Mouse (Mus musculus): ENCODE measurements around the gene Ppp1r1b. TPM values are rescaled to one million over a fixed set of nuclear protein-coding genes. Genes with fewer than 3 reads are reported as not detected.

Gene Ppp1r1b
- not detected for polyA plus RNA-seq (2012; fragmentation: generic; extraction: Trizol)

GRCm38 (mm10) chr11:98348083-98348961, at the start of gene Ppp1r1b:
Ppp1r1b (plus strand) TSS chr11:98348404.
- Histone ChIP-seq H3K27me3 (ENCODE audit: control insufficient read depth, insufficient read depth, insufficient read length) (peaks cover 67% of the 10 kb centered on the region), H3K4me3 (no peak within 1 kb of the TSS), H3ac (ENCODE audit: control insufficient read depth, insufficient read length) (no peak within 1 kb of the TSS), H3K4me2 (ENCODE audit: low read depth) (peak within 1 kb of the TSS; percentile 61), H3K36me3 (ENCODE audit: control insufficient read depth, insufficient read depth) (no peaks in the 10 kb centered on the region), H3K79me2 (ENCODE audit: control insufficient read depth, insufficient read depth) (no peaks in the 10 kb centered on the region)
- TF ChIP-seq POLR2A (IDR thresholded peaks at IDR 0.05; ENCODE audit: insufficient read length, low read depth) = no peak
- no peak for TF ChIP-seq SRF (IDR thresholded peaks at IDR 0.05; ENCODE audit: control insufficient read depth, insufficient read length, low read depth)
- no peak for TF ChIP-seq REST (IDR thresholded peaks at IDR 0.05; ENCODE audit: insufficient read depth, insufficient read length)
- TF ChIP-seq POLR2AphosphoS2 (IDR thresholded peaks at IDR 0.05; ENCODE audit: insufficient read length, low read depth) = no peak
- no peak for TF ChIP-seq CEBPB (IDR thresholded peaks at IDR 0.05; ENCODE audit: insufficient read depth, poor library complexity, severe bottlenecking)
- no peak for TF ChIP-seq E2F4 (IDR thresholded peaks at IDR 0.05; ENCODE audit: insufficient read depth)
- TF ChIP-seq MAX (IDR thresholded peaks at IDR 0.05; ENCODE audit: low read depth) = no peak
- TF ChIP-seq TCF12 (IDR thresholded peaks at IDR 0.05; ENCODE audit: insufficient read depth, poor library complexity, severe bottlenecking) = no peak
- TF ChIP-seq TCF3 (IDR thresholded peaks at IDR 0.05; ENCODE audit: insufficient read length, low read depth) = no peak
- no peak for TF ChIP-seq MYOG (IDR thresholded peaks at IDR 0.05; ENCODE audit: control insufficient read depth in 1 of 3, insufficient read depth in 1 of 3, insufficient read length in 2 of 3, low read depth in 2 of 3)
- TF ChIP-seq USF1 (IDR thresholded peaks at IDR 0.05; ENCODE audit: low read depth) = no peak
- no peak for TF ChIP-seq MYOD1 (IDR thresholded peaks at IDR 0.05; ENCODE audit: control insufficient read depth in 1 of 3, insufficient read length in 2 of 3, low read depth in 2 of 3)

GRCm38 (mm10) chr11:98298484-98299205, 49.6 kb upstream of the Ppp1r1b start:
- Histone ChIP-seq H3ac (ENCODE audit: control insufficient read depth, insufficient read length) (no peak overlapping the region), H3K27me3 (ENCODE audit: control insufficient read depth, insufficient read depth, insufficient read length) (peaks cover 36% of the 10 kb centered on the region), H3K4me3 (no peak overlapping the region), H3K36me3 (ENCODE audit: control insufficient read depth, insufficient read depth) (no peaks in the 10 kb centered on the region), H3K79me2 (ENCODE audit: control insufficient read depth, insufficient read depth) (no peaks in the 10 kb centered on the region), H3K4me2 (ENCODE audit: low read depth) (no peak overlapping the region)
- no peak for TF ChIP-seq USF1 (IDR thresholded peaks at IDR 0.05; ENCODE audit: low read depth)
- TF ChIP-seq TCF3 (IDR thresholded peaks at IDR 0.05; ENCODE audit: insufficient read length, low read depth) = no peak
- no peak for TF ChIP-seq MYOG (IDR thresholded peaks at IDR 0.05; ENCODE audit: control insufficient read depth in 1 of 3, insufficient read depth in 1 of 3, insufficient read length in 2 of 3, low read depth in 2 of 3)
- TF ChIP-seq SRF (IDR thresholded peaks at IDR 0.05; ENCODE audit: control insufficient read depth, insufficient read length, low read depth) = no peak
- TF ChIP-seq POLR2A (IDR thresholded peaks at IDR 0.05; ENCODE audit: insufficient read length, low read depth) = no peak
- TF ChIP-seq MAX (IDR thresholded peaks at IDR 0.05; ENCODE audit: low read depth) = no peak
- TF ChIP-seq MYOD1 (IDR thresholded peaks at IDR 0.05; ENCODE audit: control insufficient read depth in 1 of 3, insufficient read length in 2 of 3, low read depth in 2 of 3) = no peak
- no peak for TF ChIP-seq TCF12 (IDR thresholded peaks at IDR 0.05; ENCODE audit: insufficient read depth, poor library complexity, severe bottlenecking)
- no peak for TF ChIP-seq POLR2AphosphoS2 (IDR thresholded peaks at IDR 0.05; ENCODE audit: insufficient read length, low read depth)
- no peak for TF ChIP-seq E2F4 (IDR thresholded peaks at IDR 0.05; ENCODE audit: insufficient read depth)
- no peak for TF ChIP-seq REST (IDR thresholded peaks at IDR 0.05; ENCODE audit: insufficient read depth, insufficient read length)
- no peak for TF ChIP-seq CEBPB (IDR thresholded peaks at IDR 0.05; ENCODE audit: insufficient read depth, poor library complexity, severe bottlenecking)

DNA sequence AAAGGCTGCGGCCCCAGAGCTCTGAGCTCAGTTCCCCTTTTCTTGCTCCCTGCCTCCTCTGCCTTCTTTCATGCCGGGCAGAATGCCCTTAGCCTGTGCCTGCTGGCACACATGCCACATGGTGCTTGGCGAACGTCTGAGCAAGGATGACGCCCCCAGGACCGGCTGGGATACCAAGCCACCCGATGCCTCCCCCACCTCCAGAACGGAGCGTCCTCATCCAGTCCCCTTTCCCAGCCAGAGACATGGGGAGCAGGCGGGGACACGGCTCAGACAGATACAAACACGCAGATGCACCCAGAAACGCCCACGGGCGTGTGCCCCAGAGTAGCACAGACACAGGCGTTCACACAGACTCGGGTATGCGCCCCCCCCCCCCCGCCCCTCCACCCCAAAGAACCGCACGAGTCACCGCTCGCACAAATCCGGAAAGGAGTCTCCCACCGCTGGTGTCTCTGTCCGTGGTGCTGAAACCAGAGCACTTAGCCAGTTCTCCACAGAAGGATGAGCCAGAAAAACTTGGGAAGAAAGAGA, 34.3 kb upstream of the Ppp1r1b start:
- H3K79me2 ChIP-seq (ENCODE audit: control insufficient read depth, insufficient read depth) = no peaks in the 10 kb centered on the region
- H3ac ChIP-seq (ENCODE audit: control insufficient read depth, insufficient read length) = no peak overlapping the region
- peaks cover 47% of the 10 kb centered on the region for H3K27me3 ChIP-seq (ENCODE audit: control insufficient read depth, insufficient read depth, insufficient read length)
- H3K4me2 ChIP-seq (ENCODE audit: low read depth) = no peak overlapping the region
- TF ChIP-seq MYOG (IDR thresholded peaks at IDR 0.05; ENCODE audit: control insufficient read depth in 1 of 3, insufficient read depth in 1 of 3, insufficient read length in 2 of 3, low read depth in 2 of 3) = no peak
- TF ChIP-seq REST (IDR thresholded peaks at IDR 0.05; ENCODE audit: insufficient read depth, insufficient read length) = peak; percentile 85
- no peak for TF ChIP-seq MAX (IDR thresholded peaks at IDR 0.05; ENCODE audit: low read depth)
- no peak for TF ChIP-seq POLR2A (IDR thresholded peaks at IDR 0.05; ENCODE audit: insufficient read length, low read depth)
- TF ChIP-seq SRF (IDR thresholded peaks at IDR 0.05; ENCODE audit: control insufficient read depth, insufficient read length, low read depth) = no peak
- no peak overlapping the region for H3K4me3 ChIP-seq
- H3K36me3 ChIP-seq (ENCODE audit: control insufficient read depth, insufficient read depth) = no peaks in the 10 kb centered on the region

GRCm38 (mm10) chr11:98317479-98317878, 30.7 kb upstream of the Ppp1r1b start:
- no peaks in the 10 kb centered on the region for H3K36me3 ChIP-seq (ENCODE audit: control insufficient read depth, insufficient read depth)
- TF ChIP-seq POLR2AphosphoS2 (IDR thresholded peaks at IDR 0.05; ENCODE audit: insufficient read length, low read depth) = no peak
- TF ChIP-seq TCF12 (IDR thresholded peaks at IDR 0.05; ENCODE audit: insufficient read depth, poor library complexity, severe bottlenecking) = no peak
- no peak for TF ChIP-seq MYOG (IDR thresholded peaks at IDR 0.05; ENCODE audit: control insufficient read depth in 1 of 3, insufficient read depth in 1 of 3, insufficient read length in 2 of 3, low read depth in 2 of 3)
- TF ChIP-seq REST (IDR thresholded peaks at IDR 0.05; ENCODE audit: insufficient read depth, insufficient read length) = no peak
- no peak for TF ChIP-seq CEBPB (IDR thresholded peaks at IDR 0.05; ENCODE audit: insufficient read depth, poor library complexity, severe bottlenecking)
- TF ChIP-seq POLR2A (IDR thresholded peaks at IDR 0.05; ENCODE audit: insufficient read length, low read depth) = no peak
- TF ChIP-seq TCF3 (IDR thresholded peaks at IDR 0.05; ENCODE audit: insufficient read length, low read depth) = no peak
- no peak for TF ChIP-seq MYOD1 (IDR thresholded peaks at IDR 0.05; ENCODE audit: control insufficient read depth in 1 of 3, insufficient read length in 2 of 3, low read depth in 2 of 3)
- TF ChIP-seq SRF (IDR thresholded peaks at IDR 0.05; ENCODE audit: control insufficient read depth, insufficient read length, low read depth) = no peak
- TF ChIP-seq E2F4 (IDR thresholded peaks at IDR 0.05; ENCODE audit: insufficient read depth) = no peak
- no peak for TF ChIP-seq MAX (IDR thresholded peaks at IDR 0.05; ENCODE audit: low read depth)
- TF ChIP-seq USF1 (IDR thresholded peaks at IDR 0.05; ENCODE audit: low read depth) = no peak
- H3K79me2 ChIP-seq (ENCODE audit: control insufficient read depth, insufficient read depth) = no peaks in the 10 kb centered on the region
- H3ac ChIP-seq (ENCODE audit: control insufficient read depth, insufficient read length) = no peak overlapping the region
- H3K4me2 ChIP-seq (ENCODE audit: low read depth) = no peak overlapping the region
- H3K27me3 ChIP-seq (ENCODE audit: control insufficient read depth, insufficient read depth, insufficient read length) = peaks cover 63% of the 10 kb centered on the region
- H3K4me3 ChIP-seq = no peak overlapping the region

Measured in myocyte (in vitro differentiated cells).